Mouse (Mus musculus) right cerebral cortex, postnatal 14 days (tissue): ENCODE data around the gene Zfp790.
"Not testable (repeated sequence)": the region's sequence is repeated elsewhere in the genome, so short reads cannot be mapped to it uniquely, and the experiment has no call there.

Experiments
- DNase-seq: peaks from one replicate; pipeline ENCODE4 v3.0.0; 2022

Zfp790 gene

DNA sequence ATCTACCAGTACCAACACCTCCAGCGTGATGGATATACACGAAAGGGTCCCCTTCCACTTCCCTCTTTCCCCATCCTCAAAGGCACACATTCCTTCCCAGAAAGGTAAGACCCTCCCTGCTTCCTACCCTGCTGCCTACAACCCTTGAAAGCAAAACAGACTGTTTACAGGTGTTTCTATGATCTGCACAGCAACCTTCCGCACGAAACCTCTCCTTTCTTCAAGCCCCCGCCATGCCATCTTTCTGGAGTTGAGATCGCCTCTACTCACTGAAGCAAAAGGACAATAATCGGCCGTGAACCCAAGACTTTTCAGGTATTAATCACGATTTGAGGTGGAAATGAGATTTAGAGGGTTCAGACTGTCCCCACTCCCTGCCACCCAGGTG is 36.9 kb downstream of the Zfp790 start:
- DNase-seq, result no peak

GRCm38 (mm10) chr7:29853219-29853842 is 37.4 kb downstream of the Zfp790 start, which contains the start of gene Zfp940:
Gene Zfp940, minus strand, starts transcription at chr7:29853669.
- DNase-seq, result peak; percentile 81

DNA sequence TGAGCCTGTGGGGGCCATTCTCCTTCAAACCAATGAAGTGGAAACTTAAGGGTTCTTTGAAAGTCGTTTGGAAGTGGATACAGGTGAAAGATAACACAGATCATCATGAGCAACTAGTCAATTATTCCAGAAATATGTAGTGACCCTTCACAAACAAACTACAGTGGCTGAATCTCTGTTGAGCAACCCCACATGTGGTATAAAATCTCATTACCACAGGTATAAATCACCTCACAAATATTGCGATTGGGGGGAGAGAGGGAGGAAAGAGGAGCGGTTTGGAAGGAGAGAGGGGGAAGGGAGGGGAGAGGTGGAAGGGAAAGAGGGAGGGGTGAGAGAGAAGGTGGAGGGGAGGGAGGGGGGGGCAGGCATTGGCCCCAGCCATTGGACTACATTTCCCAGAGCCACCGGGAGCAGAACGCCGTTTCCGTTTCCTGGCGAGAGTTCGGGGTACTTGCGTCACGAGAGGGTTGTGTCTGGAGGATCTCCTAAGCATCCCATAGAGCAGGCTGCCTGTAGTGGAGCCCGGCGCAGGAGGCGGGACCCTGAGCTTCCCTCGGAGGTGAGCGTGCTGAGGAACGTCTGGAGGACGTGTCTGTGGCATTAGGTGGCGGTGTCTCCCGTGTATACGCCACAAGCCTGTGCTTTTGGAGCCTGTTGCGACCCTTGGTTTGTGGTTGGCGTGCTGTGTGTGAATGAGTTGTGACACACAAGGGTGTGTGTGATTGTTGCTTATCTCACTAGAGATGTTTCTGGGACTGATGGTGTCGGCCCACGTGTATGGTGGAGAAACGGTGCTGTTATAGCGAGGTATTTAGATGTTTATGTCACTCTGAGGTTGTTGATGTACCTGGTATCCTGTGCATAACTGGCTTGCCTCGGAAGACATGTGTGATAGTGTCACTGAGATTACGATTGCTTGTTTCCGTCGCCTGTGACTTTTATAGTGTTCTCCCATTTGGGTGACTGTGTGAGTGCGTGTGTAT is 43.9 kb downstream of the Zfp790 start, which contains the start of gene Zfp420:
Zfp420 (plus strand) TSS at position 448 of the 986 bp plus-strand sequence.
- peak; percentile 90 for DNase-seq

DNA sequence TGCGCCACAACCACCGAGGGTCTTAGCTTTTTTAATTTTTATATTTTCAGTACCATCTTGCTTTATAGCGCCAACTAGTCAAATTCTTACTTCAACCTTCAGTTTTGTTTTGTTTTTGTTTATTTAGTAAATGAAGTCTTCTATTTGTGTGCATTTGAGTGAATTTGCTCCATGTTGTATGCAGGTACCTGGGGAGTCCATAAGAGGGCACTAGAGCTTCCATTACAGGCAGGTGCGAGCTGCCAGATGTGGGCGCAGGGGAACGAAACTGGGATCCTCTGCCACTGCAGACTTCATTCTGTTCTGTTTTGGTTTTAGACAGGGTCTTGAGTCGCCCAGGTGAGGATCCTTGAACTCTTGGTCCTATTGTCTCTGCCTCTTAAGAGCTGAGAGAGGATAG is 45.7 kb downstream of the Zfp790 start:
- DNase-seq, result no peak

DNA sequence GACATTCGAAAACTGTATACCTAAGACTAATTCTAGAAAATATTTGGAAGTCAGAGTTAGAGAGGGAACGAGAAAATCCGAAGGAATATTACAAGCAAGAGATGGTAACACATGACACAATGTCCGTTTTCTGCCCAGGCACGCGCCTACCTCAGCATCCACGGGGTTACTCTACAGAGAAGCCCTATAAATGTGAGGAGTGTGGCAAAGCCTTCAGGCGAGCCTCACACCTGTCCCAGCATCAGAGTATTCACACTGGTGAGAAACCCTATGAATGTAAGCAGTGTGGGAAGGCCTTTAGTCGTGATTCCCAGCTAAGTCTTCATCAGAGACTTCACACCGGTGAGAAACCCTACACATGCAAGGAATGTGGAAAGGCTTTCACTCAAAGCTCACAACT is 58.3 kb downstream of the Zfp790 start:
- no peak for DNase-seq

- not testable (repeated sequence) for DNase-seq
Measured at GRCm38 (mm10) chr7:29877561-29877960, 61.6 kb downstream of the Zfp790 start.

DNA sequence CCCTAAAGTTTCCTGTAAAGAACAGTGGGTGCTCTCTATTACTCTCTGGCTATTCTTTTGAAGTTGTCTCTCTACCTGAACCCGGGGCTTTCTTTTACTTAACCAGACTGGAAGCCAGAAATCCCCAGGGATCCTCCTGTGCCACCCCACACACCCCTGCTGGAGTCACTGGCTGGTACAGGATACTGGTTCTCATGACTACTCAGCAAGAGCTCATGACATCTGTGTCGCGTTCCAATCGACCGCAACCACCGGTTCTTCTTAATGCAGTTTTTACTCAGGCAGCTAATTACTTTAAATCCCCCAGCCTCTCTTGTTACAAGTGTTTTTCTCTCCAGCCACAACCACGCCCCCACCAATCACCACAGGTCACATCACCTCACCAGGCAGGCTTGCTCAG is 64.1 kb downstream of the Zfp790 start:
- DNase-seq, result no peak
